Mouse (Mus musculus) megakaryocyte, embryonic 14.5 days (primary cell): ENCODE data around the gene Cfap36.

Source experiments
- FLI1 ChIP-seq: IDR thresholded peaks from 2 replicates; pipeline ENCODE4 v1.6.1; 2012; ENCODE audit warnings: low read length, inconsistent platforms, mixed read lengths
- GATA1 ChIP-seq: IDR thresholded peaks from 3 replicates; pipeline ENCODE4 v1.6.1; 2012; ENCODE audit warnings: mixed read lengths, low read length, inconsistent platforms, borderline replicate concordance

GRCm38 (mm10) chr11:29237364-29237763 lies 9.8 kb downstream of the Cfap36 start:
- TF ChIP-seq FLI1 (no peak), GATA1 (no peak)
